Mouse (Mus musculus) kidney, embryonic 15.5 days (tissue): ENCODE measurements around the gene Fam171a1. TPM values are rescaled to one million over a fixed set of nuclear protein-coding genes. Genes with fewer than 3 reads are reported as not detected.
"Not testable (repeated sequence)": the region's sequence is repeated elsewhere in the genome, so short reads cannot be mapped to it uniquely, and the experiment has no call there.

ENCODE experiments used
- ATAC-seq: fragments of 200-750 bp; cut with Nextera tagmentation; replicated peaks from 2 replicates; pipeline ENCODE4 v1.8.0; 2017; ENCODE audit warnings: moderate TSS enrichment; ENCODE audit not compliant: low FRiP score
- H3K27ac ChIP-seq: fragments of 300-500 bp; sonication (generic); 2 replicates; pipeline ENCODE4 v1.5.1; 2015; ENCODE audit warnings: mild to moderate bottlenecking, inconsistent platforms
- H3K27me3 ChIP-seq: fragments of 300-500 bp; sonication (generic); 2 replicates; pipeline ENCODE4 v1.6.1; 2015; ENCODE audit warnings: inconsistent platforms
- H3K36me3 ChIP-seq: fragments of 300-500 bp; sonication (generic); 2 replicates; pipeline ENCODE4 v1.6.1; 2015; ENCODE audit warnings: inconsistent platforms
- H3K4me1 ChIP-seq: fragments of 300-500 bp; sonication (generic); 2 replicates; pipeline ENCODE4 v1.6.1; 2015; ENCODE audit warnings: inconsistent platforms
- H3K4me2 ChIP-seq: fragments of 300-500 bp; sonication (generic); 2 replicates; pipeline ENCODE4 v1.6.1; 2015; ENCODE audit warnings: moderate library complexity, mild to moderate bottlenecking, inconsistent platforms
- H3K4me3 ChIP-seq: fragments of 300-500 bp; sonication (generic); replicated peaks from 2 replicates; pipeline ENCODE4 v1.5.1; 2015; ENCODE audit warnings: mild to moderate bottlenecking, inconsistent platforms
- H3K9ac ChIP-seq: fragments of 300-500 bp; sonication (generic); 2 replicates; pipeline ENCODE4 v1.6.1; 2015; ENCODE audit warnings: mild to moderate bottlenecking, inconsistent platforms
- H3K9me3 ChIP-seq: fragments of 300-500 bp; sonication (generic); replicated peaks from 2 replicates; pipeline ENCODE4 v1.6.1; 2016; ENCODE audit warnings: inconsistent platforms
- WGBS: fragments of 180-500 bp; shearing (Covaris S2); methylation state at CpG from one replicate; pipeline ENCODE4 v1.1.7; 2015; ENCODE audit warnings: mixed read lengths; 5-methylcytosine and 5-hydroxymethylcytosine counted together
- polyA plus RNA-seq: library from polyadenylated mRNA; unstranded; fragments of >200 nt; fragmentation: Nextera tagmentation; extraction: Ambion mirVana; gene quantifications from 2 replicates; pipeline ENCODE4 v1.2.1, GENCODE M21; 2015

Gene Fam171a1
- 53.5 and 57.1 TPM in 2 replicates for polyA plus RNA-seq

DNA sequence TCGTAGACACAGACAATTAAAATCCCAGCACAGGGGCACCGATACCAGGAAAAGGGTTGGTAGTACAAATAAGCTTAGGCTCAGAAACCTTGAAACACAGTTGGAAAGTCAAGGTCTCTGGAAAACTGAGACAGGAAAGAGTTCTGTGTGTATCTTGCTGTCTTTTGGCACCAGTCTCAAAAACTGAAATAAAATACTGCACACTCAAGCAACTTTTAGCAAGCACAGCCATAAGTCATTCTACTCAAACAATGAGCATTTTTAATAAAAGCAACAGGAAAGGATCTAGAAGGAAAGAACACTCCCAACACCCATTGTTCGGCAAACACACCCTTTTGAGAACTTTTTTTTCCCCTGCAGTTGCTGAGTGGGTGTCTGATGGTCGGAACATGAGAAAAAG, at the start of gene Fam171a1:
Gene Fam171a1 (plus strand): TSS at position 359 of the 400 bp plus-strand sequence.
- Histone ChIP-seq H3K9me3 (no peaks in the 10 kb centered on the region), H3K9ac (no peak within 1 kb of the TSS), H3K27me3 (no peaks in the 10 kb centered on the region), H3K4me3 (no peak within 1 kb of the TSS), H3K36me3 (no peaks in the 10 kb centered on the region), H3K4me2 (0 out of 2 replicates have a peak within 1 kb of the TSS, but pooled peaks have one; percentile 4), H3K27ac (peak within 1 kb of the TSS; percentile 51), H3K4me1 (no peaks in the 10 kb centered on the region)
- 60% methylated on average over 4 of the region's 4 CpGs for WGBS
- no peak for ATAC-seq

GRCm38 (mm10) chr2:3069140-3069539, 44.9 kb upstream of the Fam171a1 start:
- no peaks in the 10 kb centered on the region for H3K27me3 ChIP-seq
- H3K4me2 ChIP-seq, result no peak overlapping the region
- WGBS, result 92% methylated on average over 1 of the region's 1 CpGs
- no peak overlapping the region for H3K9ac ChIP-seq
- no peaks in the 10 kb centered on the region for H3K36me3 ChIP-seq
- no peak for ATAC-seq
- H3K4me1 ChIP-seq, result no peaks in the 10 kb centered on the region
- H3K9me3 ChIP-seq, result no peaks in the 10 kb centered on the region; the same call in 1 of the 2 replicates
- H3K27ac ChIP-seq, result no peak overlapping the region
- no peak overlapping the region for H3K4me3 ChIP-seq

GRCm38 (mm10) chr2:3088361-3088760, 25.7 kb upstream of the Fam171a1 start:
- not testable (repeated sequence) for H3K4me3 ChIP-seq, H3K9me3 ChIP-seq, H3K4me2 ChIP-seq, ATAC-seq, H3K9ac ChIP-seq, H3K27me3 ChIP-seq, H3K36me3 ChIP-seq, H3K4me1 ChIP-seq, H3K27ac ChIP-seq
- WGBS, result 79% methylated on average over 3 of the region's 3 CpGs

DNA sequence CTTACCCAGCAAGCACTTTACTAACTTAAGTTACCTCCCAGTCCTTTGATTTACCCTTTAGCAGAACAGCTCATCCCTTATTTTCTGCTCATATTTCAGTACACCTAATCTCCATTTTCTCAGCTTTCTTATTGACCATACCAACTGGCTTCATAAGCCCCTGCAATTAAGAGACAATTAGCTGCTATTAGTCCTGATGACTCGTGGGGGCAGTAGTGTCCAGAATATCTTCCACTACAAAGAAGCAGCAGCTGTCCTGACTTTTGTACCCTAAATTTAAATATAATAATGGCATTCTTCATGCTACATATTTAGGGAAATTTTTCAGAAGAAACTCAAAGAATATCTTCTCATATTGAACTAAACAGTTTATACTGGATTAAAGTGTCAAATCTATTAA, 24.8 kb upstream of the Fam171a1 start:
- 12% methylated on average over 1 of the region's 1 CpGs for WGBS
- H3K4me2 ChIP-seq, result no peak overlapping the region
- no peaks in the 10 kb centered on the region for H3K4me1 ChIP-seq
- ATAC-seq, result no peak
- H3K9me3 ChIP-seq, result no peaks in the 10 kb centered on the region
- H3K27me3 ChIP-seq, result no peaks in the 10 kb centered on the region
- H3K27ac ChIP-seq, result no peak overlapping the region
- no peaks in the 10 kb centered on the region for H3K36me3 ChIP-seq
- H3K9ac ChIP-seq, result no peak overlapping the region
- no peak overlapping the region for H3K4me3 ChIP-seq

GRCm38 (mm10) chr2:3096101-3096500, 17.9 kb upstream of the Fam171a1 start:
- ATAC-seq, result no peak
- H3K27me3 ChIP-seq, result no peaks in the 10 kb centered on the region
- H3K36me3 ChIP-seq, result no peaks in the 10 kb centered on the region
- H3K9me3 ChIP-seq, result no peaks in the 10 kb centered on the region
- H3K27ac ChIP-seq, result no peak overlapping the region
- WGBS, result 84% methylated on average over 1 of the region's 1 CpGs
- H3K9ac ChIP-seq, result no peak overlapping the region
- H3K4me2 ChIP-seq, result no peak overlapping the region
- H3K4me3 ChIP-seq, result no peak overlapping the region
- no peaks in the 10 kb centered on the region for H3K4me1 ChIP-seq

- Histone ChIP-seq H3K9ac (no peak overlapping the region), H3K27me3 (no peaks in the 10 kb centered on the region), H3K4me2 (no peak overlapping the region), H3K9me3 (no peaks in the 10 kb centered on the region), H3K36me3 (no peaks in the 10 kb centered on the region), H3K27ac (no peak overlapping the region), H3K4me3 (no peak overlapping the region), H3K4me1 (no peaks in the 10 kb centered on the region)
- no peak for ATAC-seq
- 78% methylated on average over 4 of the region's 4 CpGs for WGBS
Measured at GRCm38 (mm10) chr2:3099971-3100370, 14.1 kb upstream of the Fam171a1 start.

GRCm38 (mm10) chr2:3101292-3101957, 12.6 kb upstream of the Fam171a1 start:
- no peaks in the 10 kb centered on the region for H3K27me3 ChIP-seq
- no peak overlapping the region for H3K27ac ChIP-seq
- no peak overlapping the region for H3K4me2 ChIP-seq
- no peaks in the 10 kb centered on the region for H3K4me1 ChIP-seq
- WGBS, result 78% methylated on average over 2 of the region's 2 CpGs
- H3K9ac ChIP-seq, result no peak overlapping the region
- no peak for ATAC-seq
- no peaks in the 10 kb centered on the region for H3K9me3 ChIP-seq
- no peaks in the 10 kb centered on the region for H3K36me3 ChIP-seq
- H3K4me3 ChIP-seq, result no peak overlapping the region

GRCm38 (mm10) chr2:3102360-3102759, 11.7 kb upstream of the Fam171a1 start:
- H3K27ac ChIP-seq, result no peak overlapping the region
- H3K4me3 ChIP-seq, result no peak overlapping the region
- no peaks in the 10 kb centered on the region for H3K27me3 ChIP-seq
- H3K9ac ChIP-seq, result no peak overlapping the region
- no peak for ATAC-seq
- H3K36me3 ChIP-seq, result no peaks in the 10 kb centered on the region
- no peaks in the 10 kb centered on the region for H3K4me1 ChIP-seq
- H3K9me3 ChIP-seq, result no peaks in the 10 kb centered on the region
- 38% methylated on average over 3 of the region's 3 CpGs for WGBS
- no peak overlapping the region for H3K4me2 ChIP-seq

DNA sequence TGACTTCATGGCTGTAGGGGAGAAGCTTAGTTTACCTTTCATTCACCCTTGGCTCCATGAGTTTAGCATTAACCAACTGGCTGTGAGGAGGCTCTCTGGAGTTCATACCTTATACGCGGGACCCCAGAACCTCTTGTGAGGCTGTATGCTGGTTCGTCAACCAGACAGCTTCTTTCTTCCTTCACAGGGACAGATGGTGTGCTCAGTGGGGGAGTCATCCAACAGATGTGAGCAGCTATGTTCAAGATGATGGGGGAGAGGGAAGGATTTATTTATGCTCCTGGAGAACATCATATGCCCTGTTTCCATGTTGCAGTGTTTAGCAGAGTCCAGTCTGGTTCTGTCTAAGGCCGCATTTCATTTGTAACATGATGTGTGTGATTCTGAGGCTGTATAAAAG, 6.6 kb upstream of the Fam171a1 start:
- ATAC-seq, result no peak
- WGBS, result 70% methylated on average over 4 of the region's 4 CpGs
- H3K27me3 ChIP-seq, result no peaks in the 10 kb centered on the region
- H3K4me2 ChIP-seq, result no peak overlapping the region
- H3K27ac ChIP-seq, result no peak overlapping the region
- no peak overlapping the region for H3K9ac ChIP-seq
- H3K36me3 ChIP-seq, result no peaks in the 10 kb centered on the region
- no peak overlapping the region for H3K4me3 ChIP-seq
- H3K4me1 ChIP-seq, result no peaks in the 10 kb centered on the region
- no peaks in the 10 kb centered on the region for H3K9me3 ChIP-seq

- Histone ChIP-seq H3K4me3 (no peak overlapping the region), H3K27ac (no peak overlapping the region), H3K9me3 (no peaks in the 10 kb centered on the region), H3K4me2 (no peak overlapping the region), H3K27me3 (no peaks in the 10 kb centered on the region), H3K4me1 (no peaks in the 10 kb centered on the region), H3K36me3 (no peaks in the 10 kb centered on the region), H3K9ac (no peak overlapping the region)
- no peak for ATAC-seq
- 93% methylated on average over 3 of the region's 3 CpGs for WGBS
Measured at GRCm38 (mm10) chr2:3108431-3108830, 5.6 kb upstream of the Fam171a1 start.

GRCm38 (mm10) chr2:3108834-3109233, 5.2 kb upstream of the Fam171a1 start:
- ATAC-seq, result no peak
- WGBS, result 80% methylated on average over 1 of the region's 1 CpGs
- H3K4me1 ChIP-seq, result no peaks in the 10 kb centered on the region

GRCm38 (mm10) chr2:3117855-3118202, 3.8 kb downstream of the Fam171a1 start:
- Histone ChIP-seq H3K9ac (no peak overlapping the region), H3K4me3 (peak overlapping the region; percentile 82)
- no peak for ATAC-seq

More at GRCm38 (mm10) chr2:3108834-3109233, 5.2 kb upstream of the Fam171a1 start:
- Histone ChIP-seq H3K36me3 (no peaks in the 10 kb centered on the region), H3K4me3 (no peak overlapping the region), H3K27me3 (no peaks in the 10 kb centered on the region), H3K9ac (no peak overlapping the region), H3K9me3 (no peaks in the 10 kb centered on the region), H3K4me2 (no peak overlapping the region), H3K27ac (no peak overlapping the region)

More at GRCm38 (mm10) chr2:3117855-3118202, 3.8 kb downstream of the Fam171a1 start:
- Histone ChIP-seq H3K9me3 (no peaks in the 10 kb centered on the region), H3K4me2 (peak overlapping the region; percentile 67), H3K27me3 (no peaks in the 10 kb centered on the region), H3K36me3 (no peaks in the 10 kb centered on the region), H3K4me1 (peaks cover 18% of the 10 kb centered on the region), H3K27ac (peak overlapping the region; percentile 94)
- 36% methylated on average over 2 of the region's 2 CpGs for WGBS
